Mouse (Mus musculus) adrenal gland, postnatal 14 days (tissue): Measurements from ENCODE around the gene Strn. TPM values are rescaled to one million over a fixed set of nuclear protein-coding genes. Genes with fewer than 3 reads are reported as not detected.

Experiments used
- DNase-seq: peaks from one replicate; pipeline ENCODE4 v3.0.0; 2021; ENCODE audit warnings: mixed read lengths
- total RNA-seq: library from RNA; stranded (reverse); gene quantifications from 2 replicates; pipeline ENCODE4 v1.2.3, GENCODE M21; 2021

Strn gene
- total RNA-seq, 1 experiment from 2014 or later = 24.4 TPM

GRCm38 (mm10) chr17:78618164-78618693 is 118.8 kb downstream of the Strn start:
- DNase-seq = no peak

- DNase-seq = no peak
Measured at GRCm38 (mm10) chr17:78615096-78615495, 121.9 kb downstream of the Strn start.

- no peak for DNase-seq
Measured at GRCm38 (mm10) chr17:78614481-78614880, 122.5 kb downstream of the Strn start.

GRCm38 (mm10) chr17:78611117-78611516 is 125.9 kb downstream of the Strn start:
- peak; percentile 21 for DNase-seq

- DNase-seq = no peak
Measured at GRCm38 (mm10) chr17:78609191-78609855, 127.7 kb downstream of the Strn start.

GRCm38 (mm10) chr17:78608716-78609115 is 128.3 kb downstream of the Strn start:
- no peak for DNase-seq

DNA sequence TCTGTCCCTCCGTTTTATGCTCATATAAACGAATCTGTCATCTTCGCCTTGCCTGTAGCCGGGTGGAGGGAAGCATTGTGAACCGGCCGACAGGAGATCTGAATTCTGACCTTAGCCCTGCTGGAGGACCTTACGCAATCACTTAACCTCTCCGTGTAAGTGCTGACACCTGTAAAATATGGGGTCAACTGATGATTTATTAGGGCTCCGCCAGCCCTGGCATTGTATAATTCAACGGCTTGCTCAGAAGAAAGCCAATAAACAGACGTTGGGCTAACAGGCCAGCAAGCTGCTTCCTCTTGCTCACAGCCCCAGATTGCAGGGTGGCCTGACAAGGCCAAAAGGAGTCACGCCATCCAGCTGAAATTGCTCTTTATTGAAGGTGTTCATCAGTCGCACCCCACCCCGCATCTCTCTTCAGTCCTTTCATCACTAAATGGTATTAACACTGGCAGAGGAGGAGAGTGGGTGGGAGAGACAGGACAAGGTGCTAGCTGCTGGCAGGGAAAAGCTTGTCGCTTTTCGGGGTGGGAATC is 128.8 kb downstream of the Strn start:
- no peak for DNase-seq

DNA sequence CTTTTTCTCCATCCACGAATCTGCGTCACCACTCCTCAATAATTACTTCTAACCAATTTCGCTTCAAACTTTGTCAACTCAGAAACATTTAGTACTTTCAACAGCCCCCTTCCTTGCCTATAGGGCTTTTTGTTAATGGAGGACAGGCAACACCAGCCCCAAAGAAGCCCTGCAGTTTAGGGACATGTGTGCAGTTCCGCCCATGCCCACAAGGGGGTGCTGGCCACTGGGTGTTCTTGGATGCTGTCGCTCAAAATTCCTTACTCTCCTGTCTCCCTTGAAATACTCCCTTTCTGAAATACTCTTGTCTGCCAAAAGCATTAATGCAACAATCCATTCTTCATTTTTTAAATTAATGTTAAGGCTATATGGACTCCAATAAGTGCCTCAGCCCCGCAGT is 132.6 kb downstream of the Strn start:
- DNase-seq = peak; percentile 80

GRCm38 (mm10) chr17:78603872-78604271 is 133.1 kb downstream of the Strn start:
- DNase-seq = peak; percentile 84

- no peak for DNase-seq
Measured at GRCm38 (mm10) chr17:78602316-78602715, 134.7 kb downstream of the Strn start.

- DNase-seq = no peak
Measured at GRCm38 (mm10) chr17:78601601-78602000, 135.4 kb downstream of the Strn start.

DNA sequence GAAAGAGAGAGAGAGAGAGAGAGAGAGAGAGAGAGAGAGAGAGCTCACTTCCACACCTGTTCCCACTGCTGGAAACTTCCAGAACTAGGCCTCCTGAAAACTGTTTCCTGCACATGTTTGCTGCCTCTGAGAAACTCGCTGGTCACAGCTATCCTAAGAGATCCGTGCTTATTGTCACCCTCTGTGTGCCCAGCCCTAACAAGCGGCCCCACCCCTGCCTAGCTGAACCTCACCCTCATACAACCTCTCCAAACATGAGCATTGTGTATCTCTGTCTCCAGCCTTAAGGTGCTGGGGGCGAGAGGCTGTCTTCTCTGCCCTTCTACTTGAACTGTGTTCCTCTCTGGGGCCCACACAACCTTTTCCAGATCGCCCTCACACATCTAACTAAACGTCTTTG is 136.0 kb downstream of the Strn start:
- DNase-seq = no peak

Other genes starting within 250 kb of the Strn start
- gene Vit, start 229.1 kb downstream of the Strn start, total RNA-seq = 1.1 and 2.5 TPM in 2 replicates
- 29.8 and 31.5 TPM in 2 replicates for gene Heatr5b, start 98.2 kb upstream of the Strn start, total RNA-seq
- 30.1 and 33.2 TPM in 2 replicates for gene Gpatch11, start 98.4 kb upstream of the Strn start, total RNA-seq
- gene Eif2ak2, start 145.4 kb upstream of the Strn start, total RNA-seq = 20.6 and 23.3 TPM in 2 replicates
- gene Sult6b1, start 169.8 kb upstream of the Strn start, total RNA-seq = not detected in 2 replicates
- gene Cebpzos, start 179.3 kb upstream of the Strn start, total RNA-seq = 30.7 and 37.6 TPM in 2 replicates
- gene Cebpz, start 199.9 kb upstream of the Strn start, total RNA-seq = 45.6 and 52.3 TPM in 2 replicates
- gene Ndufaf7, start 199.9 kb upstream of the Strn start, total RNA-seq = 41.8 and 45.7 TPM in 2 replicates